Mouse (Mus musculus) splenic B cell, adult 2 months (primary cell): ENCODE results near the gene Hspa4.

Experiments
- DNase-seq: peaks from one replicate; pipeline ENCODE4 v3.0.0-alpha.2; 2011; ENCODE audit warnings: low read depth, low spot score
- H3K27me3 ChIP-seq: 2 replicates; pipeline ENCODE4 v1.6.1; 2012; ENCODE audit warnings: mild to moderate bottlenecking, low read length, moderate library complexity, mixed read lengths; ENCODE audit not compliant: control insufficient read depth, poor library complexity, insufficient read depth, severe bottlenecking
- H3K36me3 ChIP-seq: 2 replicates; pipeline ENCODE4 v1.6.1; 2012; ENCODE audit warnings: mild to moderate bottlenecking, low read length, moderate library complexity, mixed read lengths; ENCODE audit not compliant: control insufficient read depth, poor library complexity, insufficient read depth, severe bottlenecking

Hspa4 gene

GRCm38 (mm10) chr11:53252186-53253119, 47.8 kb downstream of the Hspa4 start:
- H3K36me3 ChIP-seq: no peaks in the 10 kb centered on the region
- no peak for DNase-seq
- H3K27me3 ChIP-seq: no peaks in the 10 kb centered on the region

- no peaks in the 10 kb centered on the region for H3K27me3 ChIP-seq
- no peaks in the 10 kb centered on the region for H3K36me3 ChIP-seq
- DNase-seq: no peak
Measured at GRCm38 (mm10) chr11:53250796-53251195, 49.5 kb downstream of the Hspa4 start.

DNA sequence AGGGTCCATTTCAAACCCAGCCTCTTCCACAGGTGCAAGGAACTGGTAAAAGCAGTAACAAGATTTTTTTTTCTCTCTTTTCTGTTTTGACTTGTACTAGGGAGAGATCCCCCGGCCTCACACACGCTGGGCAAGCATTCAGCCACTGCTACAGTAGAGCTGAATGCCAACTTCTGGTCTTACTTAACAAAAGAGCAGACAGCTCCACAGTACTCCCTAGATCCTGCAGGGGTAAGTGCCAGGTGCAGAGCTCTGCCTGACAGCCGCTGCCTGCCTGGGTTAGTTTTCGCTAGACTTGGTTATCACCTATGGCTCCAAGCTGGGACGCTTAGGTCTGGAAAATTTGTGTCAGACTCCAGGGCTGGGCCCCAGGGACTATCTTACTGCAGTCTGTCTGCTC, 50.6 kb downstream of the Hspa4 start:
- H3K36me3 ChIP-seq: no peaks in the 10 kb centered on the region
- H3K27me3 ChIP-seq: no peaks in the 10 kb centered on the region
- no peak for DNase-seq

DNA sequence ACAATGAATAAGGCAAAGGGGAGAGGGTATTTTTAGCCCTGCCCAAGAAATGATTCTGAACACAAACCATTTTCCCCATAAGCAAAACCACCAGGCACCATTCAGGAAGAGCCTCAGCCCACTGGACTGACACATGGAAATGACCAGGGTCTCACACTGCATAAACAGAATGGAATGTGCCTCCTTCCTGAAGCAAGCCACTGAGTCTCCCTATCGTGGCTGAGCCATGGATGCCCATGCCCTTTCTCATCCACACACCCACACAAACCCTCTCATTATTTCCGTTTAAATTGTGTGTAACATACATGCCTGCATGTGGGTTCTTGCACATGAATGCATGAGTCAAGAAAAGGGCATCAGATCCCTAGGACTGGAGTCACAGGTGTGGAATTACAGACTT, 54.7 kb downstream of the Hspa4 start:
- H3K27me3 ChIP-seq: no peaks in the 10 kb centered on the region
- DNase-seq: no peak
- H3K36me3 ChIP-seq: no peaks in the 10 kb centered on the region

GRCm38 (mm10) chr11:53243199-53243598, 57.1 kb downstream of the Hspa4 start:
- no peaks in the 10 kb centered on the region for H3K27me3 ChIP-seq
- no peaks in the 10 kb centered on the region for H3K36me3 ChIP-seq
- DNase-seq: peak; percentile 15

GRCm38 (mm10) chr11:53233590-53233989, 66.7 kb downstream of the Hspa4 start:
- H3K36me3 ChIP-seq: no peaks in the 10 kb centered on the region
- no peak for DNase-seq
- no peaks in the 10 kb centered on the region for H3K27me3 ChIP-seq

DNA sequence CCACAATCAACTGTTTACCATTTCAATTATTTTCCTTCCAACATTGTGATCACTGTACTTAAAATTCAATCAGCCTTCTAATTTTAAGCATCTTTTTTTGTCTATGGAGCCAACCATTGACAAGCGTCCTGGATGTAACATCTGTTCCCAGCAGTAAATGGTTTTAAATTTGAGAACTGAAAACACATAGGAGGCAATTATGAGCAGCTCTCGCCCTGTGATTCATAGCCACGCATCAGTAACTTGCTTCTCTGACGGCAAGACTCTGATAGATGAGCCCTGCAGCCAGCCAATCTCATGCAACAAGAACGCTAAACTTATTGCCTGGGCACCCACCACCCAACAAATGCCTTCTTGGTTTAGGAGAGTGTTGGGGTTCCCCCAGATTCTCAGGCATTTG, 68.4 kb downstream of the Hspa4 start:
- Histone ChIP-seq H3K27me3 (no peaks in the 10 kb centered on the region), H3K36me3 (no peaks in the 10 kb centered on the region)
- no peak for DNase-seq

DNA sequence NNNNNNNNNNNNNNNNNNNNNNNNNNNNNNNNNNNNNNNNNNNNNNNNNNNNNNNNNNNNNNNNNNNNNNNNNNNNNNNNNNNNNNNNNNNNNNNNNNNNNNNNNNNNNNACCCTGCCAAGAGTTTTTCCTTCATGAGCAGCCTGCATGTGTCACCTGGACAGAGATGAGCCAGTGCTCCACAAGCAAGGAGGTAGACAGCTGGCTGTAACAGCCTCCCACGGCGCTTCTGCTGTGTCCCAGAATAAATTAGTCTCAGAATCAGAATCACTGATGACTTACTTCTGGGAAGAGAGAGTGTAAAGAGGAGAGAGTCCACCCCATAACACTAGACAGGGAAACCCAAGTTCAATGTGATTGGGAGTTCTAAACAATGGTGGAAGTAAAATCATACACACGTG, 71.2 kb downstream of the Hspa4 start:
- no peak for DNase-seq
- Histone ChIP-seq H3K27me3 (no peaks in the 10 kb centered on the region), H3K36me3 (no peaks in the 10 kb centered on the region)

- no peak for DNase-seq
Measured at GRCm38 (mm10) chr11:53210876-53211275, 89.4 kb downstream of the Hspa4 start.

More at GRCm38 (mm10) chr11:53210876-53211275, 89.4 kb downstream of the Hspa4 start:
- Histone ChIP-seq H3K27me3 (no peaks in the 10 kb centered on the region; the same call in 1 of the 2 replicates), H3K36me3 (no peaks in the 10 kb centered on the region)
